10 mouse cellular contexts compared by ENCODE assay signal in the genomic region with DNA sequence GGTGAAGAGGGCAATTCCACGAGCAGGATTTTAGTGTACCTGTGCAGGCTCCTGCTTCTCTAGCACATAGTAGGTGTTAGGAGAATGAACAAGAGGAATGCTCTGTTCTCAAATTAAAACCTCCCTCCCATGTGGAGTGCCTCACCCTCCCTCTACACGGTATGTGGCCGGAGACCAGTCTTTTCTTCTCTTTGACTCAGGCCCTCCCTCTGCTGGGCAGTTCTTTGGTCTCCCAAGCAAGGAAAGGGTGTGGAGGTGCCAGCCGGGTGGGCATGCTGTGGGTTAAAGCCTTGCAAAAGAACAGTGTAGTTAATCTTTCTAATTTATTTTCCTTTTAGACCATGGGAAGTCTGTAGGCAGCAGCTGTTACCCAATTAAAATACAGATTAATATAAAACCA. TPM values are rescaled to one million over a fixed set of nuclear protein-coding genes. Genes with fewer than 3 reads are reported as not detected.
DNase-seq lines count a peak whose midpoint lies in the region; ATAC-seq and TF ChIP-seq lines count a peak whose summit lies in the region.
"Had no signal": no experiment of that assay in that cellular context is flagged by ENCODE, and none has a peak within 500 bp of the region (broad histone marks: within the 10 kb centered on the region; RNA-seq: fewer than 3 reads in every experiment).

No protein-coding gene starts in this region.

- DNase-seq in gastrocnemius, adult 2 months = no peak
- no peak for DNase-seq in gastrocnemius, postnatal 25 days
- DNase-seq in lung, adult 2 months = no peak
- DNase-seq in lung, postnatal 14 days = no peak
- no peak for DNase-seq in forebrain, postnatal 0 days
- peak; percentile 31 for DNase-seq in retina, embryonic 14.5 days (ENCODE audit: low spot score)
- DNase-seq in adrenal gland, postnatal 10 days = no peak
- DNase-seq: cerebellum, adult 18-20 months had no signal

- H3K4me1 ChIP-seq in lung, adult 2 months (ENCODE audit: control insufficient read depth, insufficient read depth, low read length) = no peaks in the 10 kb centered on the region
- 0 out of 2 replicates have a peak, but pooled peaks cover 4% of the 10 kb centered on the region for H3K4me1 ChIP-seq in forebrain, postnatal 0 days (ENCODE audit: insufficient read depth)
- peaks cover 22% of the 10 kb centered on the region for H3K4me1 ChIP-seq in neural tube, embryonic 15.5 days

- TF ChIP-seq CTCF in gastrocnemius, adult 2 months (IDR thresholded peaks at IDR 0.05) = peak; percentile 32; the same call in 1 of the 2 replicates
- 0 out of 2 replicates have a peak, but pooled peaks have one; percentile 13 for TF ChIP-seq CTCF in lung, adult 2 months (IDR thresholded peaks at IDR 0.05; ENCODE audit: insufficient read depth, low read length)
- peak; percentile 40 for TF ChIP-seq CTCF in forebrain, postnatal 0 days (IDR thresholded peaks at IDR 0.05; ENCODE audit: low read depth)

- no peaks in the 10 kb centered on the region for H3K27me3 ChIP-seq in forebrain, postnatal 0 days (ENCODE audit: insufficient read depth, low read length)
- no peaks in the 10 kb centered on the region for H3K27me3 ChIP-seq in neural tube, embryonic 15.5 days (replicated peaks)

- intact Hi-C loops in gastrocnemius, adult 2 months (cut with DNase I) = no loop called here

- 52% methylated on average over 4 of the region's 4 CpGs for WGBS in lung, adult 2 months
- WGBS in forebrain, postnatal 0 days = 20% methylated on average over 4 of the region's 4 CpGs
- 31% methylated on average over 4 of the region's 4 CpGs for WGBS in neural tube, embryonic 15.5 days

- H3K4me2 ChIP-seq in forebrain, postnatal 0 days (ENCODE audit: low read depth) = no peak overlapping the region
- H3K4me2 ChIP-seq in neural tube, embryonic 15.5 days = no peak overlapping the region
- H3K4me2 ChIP-seq: midbrain, embryonic 12.5 days had no signal

- ATAC-seq in forebrain, postnatal 0 days = peak; percentile 45
- ATAC-seq in neural tube, embryonic 15.5 days (ENCODE audit: low FRiP score) = no peak

- H3K27ac ChIP-seq in gastrocnemius, adult 2 months = no peak overlapping the region
- H3K27ac ChIP-seq in forebrain, postnatal 0 days (ENCODE audit: low read depth, low read length) = no peak overlapping the region
- H3K27ac ChIP-seq in neural tube, embryonic 15.5 days (replicated peaks) = no peak overlapping the region
- H3K27ac ChIP-seq: midbrain, embryonic 12.5 days had no signal

- TF ChIP-seq POLR2A in lung, adult 2 months (IDR thresholded peaks at IDR 0.05; ENCODE audit: borderline replicate concordance, extremely low read depth, low read depth, low read length) = no peak

- no peak overlapping the region for H3K9ac ChIP-seq in forebrain, postnatal 0 days
- H3K9ac ChIP-seq in neural tube, embryonic 15.5 days (replicated peaks) = no peak overlapping the region; the same call in 1 of the 2 replicates
- H3K9ac ChIP-seq: midbrain, embryonic 12.5 days had no signal

- H3K4me3 ChIP-seq in gastrocnemius, adult 2 months = no peak overlapping the region
- no peak overlapping the region for H3K4me3 ChIP-seq in lung, adult 2 months (replicated peaks; ENCODE audit: extremely low read depth, low read depth, low read length)
- H3K4me3 ChIP-seq in forebrain, postnatal 0 days (ENCODE audit: low read depth, low read length) = no peak overlapping the region
- H3K4me3 ChIP-seq in neural tube, embryonic 15.5 days (replicated peaks) = no peak overlapping the region
- H3K4me3 ChIP-seq: midbrain, embryonic 12.5 days had no signal

- peaks cover 53% of the 10 kb centered on the region for H3K36me3 ChIP-seq in forebrain, postnatal 0 days (ENCODE audit: insufficient read depth)
- peaks cover 34% of the 10 kb centered on the region for H3K36me3 ChIP-seq in neural tube, embryonic 15.5 days

- no peaks in the 10 kb centered on the region for H3K9me3 ChIP-seq in forebrain, postnatal 0 days (ENCODE audit: low read length)
- H3K9me3 ChIP-seq in neural tube, embryonic 15.5 days (replicated peaks) = no peaks in the 10 kb centered on the region
- H3K9me3 ChIP-seq: midbrain, embryonic 12.5 days had no signal

RNA-seq across cellular contexts. Expression of a gene that starts 37.3 kb away (rescaled TPM):
- total RNA-seq in gastrocnemius, adult 2 months (2021) = 100 to 1,000 TPM in 1 of 2 experiments, 10 to 100 TPM in 1; 97.4 to 101 TPM
- total RNA-seq in gastrocnemius, postnatal 25 days (2021) = 10 to 100 TPM; 84.5 to 88.9 TPM
- 74.3 and 82.4 TPM in 2 replicates for polyA plus RNA-seq in lung, adult 2 months (2012; rRNA removed)
- 269 and 276 TPM in 2 replicates for total RNA-seq in forebrain, postnatal 0 days (2014; rRNA removed)
- polyA plus RNA-seq in forebrain, postnatal 0 days (2015; fragmentation: Nextera tagmentation; extraction: Ambion mirVana) = 379 and 380 TPM in 2 replicates
- total RNA-seq in adrenal gland, postnatal 10 days (2021) = 10 to 100 TPM; 74.8 to 96.0 TPM
- 223 and 244 TPM in 2 replicates for polyA plus RNA-seq in neural tube, embryonic 15.5 days (2015; fragmentation: Nextera tagmentation; extraction: Ambion mirVana)
